Mouse (Mus musculus) spleen, postnatal 4 days (tissue): Measurements from ENCODE around the gene Kntc1.

ENCODE experiments used
- DNase-seq, 2 experiments: peaks; one replicate each; pipeline ENCODE4 v3.0.0; 2022; ENCODE audit warnings: low spot score in 2 of 2

Gene Kntc1

DNA sequence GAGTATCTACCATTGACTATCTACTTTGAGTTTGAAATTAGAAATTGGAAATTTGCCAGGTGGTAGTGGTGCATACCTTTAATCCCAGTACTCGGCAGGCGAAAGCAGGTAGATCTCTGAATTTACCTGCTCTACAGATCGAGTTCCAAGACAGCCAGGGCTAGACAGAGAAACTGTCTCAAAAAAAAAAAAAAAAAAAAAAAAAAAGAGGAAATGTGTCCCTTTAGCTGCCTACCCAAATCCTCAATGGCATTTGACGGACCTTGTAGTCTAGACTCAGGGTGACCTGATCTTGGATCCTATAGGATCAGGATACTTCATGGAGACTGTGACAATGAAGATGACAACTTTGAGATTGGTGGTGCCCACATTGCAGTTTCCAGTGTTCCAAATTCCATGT, 116.9 kb downstream of the Kntc1 start:
- DNase-seq = no peak

DNA sequence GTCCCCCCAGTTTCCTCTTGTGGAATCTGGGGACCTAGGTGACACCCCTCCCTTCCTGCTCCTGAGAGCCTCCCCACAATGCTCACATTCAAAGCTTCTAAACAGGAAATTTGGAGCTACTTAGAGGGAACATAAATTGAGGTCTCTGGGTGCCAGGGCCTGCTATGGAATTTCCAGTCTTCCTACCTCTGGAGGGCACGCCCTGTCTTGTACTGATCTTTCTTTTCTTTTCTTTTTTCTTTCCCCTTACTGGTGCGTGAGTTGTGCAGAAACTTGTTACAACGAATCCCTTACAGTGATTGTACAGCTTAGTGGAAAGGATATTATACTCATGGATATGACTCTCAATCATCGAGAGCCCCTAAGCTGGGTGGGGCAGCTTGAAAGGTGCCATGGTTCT, 120.1 kb downstream of the Kntc1 start:
- DNase-seq = no peak
